Mouse (Mus musculus): Measurements from ENCODE around the gene Tox2.

GRCm38 (mm10) chr2:163220706-163221105, 17.8 kb downstream of the Tox2 start:
- TF ChIP-seq CTCF (conservative IDR thresholded peaks at IDR 0.05; ENCODE audit: low read length) (no peak), NANOG (IDR thresholded peaks at IDR 0.05; ENCODE audit: borderline replicate concordance, low read length) (no peak)

All from E14TG2a.4 (cell line).